Mouse (Mus musculus) intestine, postnatal 0 days (tissue): ENCODE measurements around the gene Hoxb13. TPM values are rescaled to one million over a fixed set of nuclear protein-coding genes. Genes with fewer than 3 reads are reported as not detected.

ENCODE experiments used
- ATAC-seq: fragments of 200-750 bp; cut with Nextera tagmentation; 2 replicates; pipeline ENCODE4 v1.8.0; 2017; ENCODE audit warnings: mild to moderate bottlenecking, moderate TSS enrichment, moderate library complexity
- H3K27ac ChIP-seq: fragments of 300-500 bp; sonication (generic); 2 replicates; pipeline ENCODE4 v1.5.1; 2014; ENCODE audit warnings: mild to moderate bottlenecking, low read depth, low read length, moderate library complexity
- H3K27me3 ChIP-seq: fragments of 300-500 bp; sonication (generic); replicated peaks from 2 replicates; pipeline ENCODE4 v1.6.1; 2014; ENCODE audit warnings: low read length, mixed read lengths; ENCODE audit not compliant: control insufficient read depth, insufficient read depth
- H3K36me3 ChIP-seq: fragments of 300-500 bp; sonication (generic); 2 replicates; pipeline ENCODE4 v1.6.1; 2014; ENCODE audit warnings: mild to moderate bottlenecking, moderate library complexity; ENCODE audit not compliant: control insufficient read depth, insufficient read depth
- H3K4me1 ChIP-seq: fragments of 300-500 bp; sonication (generic); replicated peaks from 2 replicates; pipeline ENCODE4 v1.6.1; 2014; ENCODE audit warnings: antibody characterized with exemption, low read length, mixed read lengths; ENCODE audit not compliant: control insufficient read depth, insufficient read depth
- H3K4me2 ChIP-seq: fragments of 300-500 bp; sonication (generic); replicated peaks from 2 replicates; pipeline ENCODE4 v1.6.1; 2014; ENCODE audit warnings: low read depth, mild to moderate bottlenecking, moderate library complexity
- H3K4me3 ChIP-seq: fragments of 300-500 bp; sonication (generic); 2 replicates; pipeline ENCODE4 v1.5.1; 2014; ENCODE audit warnings: low read depth, low read length
- H3K9ac ChIP-seq: fragments of 300-500 bp; sonication (generic); 2 replicates; pipeline ENCODE4 v1.6.1; 2014; ENCODE audit warnings: mild to moderate bottlenecking, low read depth, low read length
- H3K9me3 ChIP-seq: fragments of 300-500 bp; sonication (generic); 2 replicates; pipeline ENCODE4 v1.6.1; 2016; ENCODE audit warnings: mixed run types; ENCODE audit not compliant: control insufficient read depth
- CTCF ChIP-seq: sonication (generic); IDR thresholded peaks from 2 replicates; pipeline ENCODE4 v1.5.1; 2016; ENCODE audit warnings: low read depth, mild to moderate bottlenecking, control low read depth, antibody characterized with exemption, moderate library complexity
- WGBS: fragments of 180-500 bp; shearing (Covaris S2); extraction: QIAGEN DNeasy Blood & Tissue Kit; methylation state at CpG from one replicate; pipeline ENCODE4 v1.1.7; 2014; 5-methylcytosine and 5-hydroxymethylcytosine counted together
- polyA plus RNA-seq: library from polyadenylated mRNA; unstranded; fragments of >200 nt; fragmentation: Nextera tagmentation; extraction: Ambion mirVana; gene quantifications from 2 replicates; pipeline ENCODE4 v1.2.1, GENCODE M21; 2015

Hoxb13 gene
- polyA plus RNA-seq, 1 experiment from 2014 or later, result not detected

DNA sequence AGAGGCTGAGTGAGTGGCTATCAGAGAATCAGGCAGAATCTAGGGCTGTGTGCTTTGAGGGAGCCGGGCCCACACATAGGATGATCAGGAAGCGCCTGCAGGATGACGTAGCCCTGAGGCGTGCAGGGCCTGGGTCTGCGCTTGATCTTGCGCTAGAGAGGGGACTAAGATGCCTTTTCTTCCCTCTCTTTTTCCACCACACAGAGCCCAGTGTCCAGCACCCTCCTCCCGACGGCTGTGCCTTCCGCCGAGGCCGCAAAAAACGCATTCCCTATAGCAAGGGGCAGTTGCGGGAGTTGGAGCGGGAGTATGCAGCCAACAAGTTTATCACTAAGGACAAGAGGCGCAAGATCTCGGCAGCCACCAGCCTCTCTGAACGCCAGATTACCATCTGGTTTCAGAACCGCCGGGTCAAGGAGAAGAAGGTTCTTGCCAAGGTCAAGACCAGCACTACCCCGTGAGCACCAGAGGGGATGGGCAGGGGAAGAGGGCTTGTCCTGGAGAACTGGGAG, 1.7 kb downstream of the Hoxb13 start:
- H3K9me3 ChIP-seq, result no peaks in the 10 kb centered on the region
- no peak overlapping the region for H3K27ac ChIP-seq
- H3K4me1 ChIP-seq, result no peaks in the 10 kb centered on the region
- ATAC-seq, result no peak
- no peaks in the 10 kb centered on the region for H3K36me3 ChIP-seq
- TF ChIP-seq CTCF, result no peak
- H3K27me3 ChIP-seq, result peaks cover 99% of the 10 kb centered on the region
- no peak overlapping the region for H3K4me2 ChIP-seq
- 1% methylated on average over 20 of the region's 20 CpGs for WGBS
- H3K9ac ChIP-seq, result no peak overlapping the region
- no peak overlapping the region for H3K4me3 ChIP-seq

DNA sequence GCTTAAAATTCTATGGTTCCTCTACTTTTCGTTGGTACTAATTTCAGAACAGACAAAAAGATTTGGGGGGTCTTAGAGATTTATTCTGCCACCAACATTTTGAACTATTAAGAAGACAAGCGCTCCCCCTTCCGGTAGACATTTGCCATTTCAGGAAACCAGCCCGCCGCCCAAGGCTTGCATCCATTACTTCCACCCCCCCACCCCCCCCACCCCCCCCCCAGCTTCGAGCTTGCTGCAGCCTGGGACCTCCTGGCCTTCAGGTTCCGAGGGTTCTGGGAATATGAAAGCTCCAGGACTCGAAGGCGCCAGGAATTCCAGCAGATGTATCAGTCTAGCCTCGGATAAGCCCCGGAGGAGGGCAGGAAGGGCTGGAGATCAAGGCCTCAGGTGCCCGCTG, 4.5 kb downstream of the Hoxb13 start:
- no peak overlapping the region for H3K4me3 ChIP-seq
- H3K9ac ChIP-seq, result no peak overlapping the region
- H3K4me1 ChIP-seq, result no peaks in the 10 kb centered on the region
- H3K4me2 ChIP-seq, result no peak overlapping the region
- H3K27me3 ChIP-seq, result peaks cover 100% of the 10 kb centered on the region
- H3K36me3 ChIP-seq, result no peaks in the 10 kb centered on the region
- no peak for ATAC-seq
- no peaks in the 10 kb centered on the region for H3K9me3 ChIP-seq
- under 1% methylated on average over 11 of the region's 12 CpGs for WGBS
- H3K27ac ChIP-seq, result no peak overlapping the region
- TF ChIP-seq CTCF, result peak; percentile 58

DNA sequence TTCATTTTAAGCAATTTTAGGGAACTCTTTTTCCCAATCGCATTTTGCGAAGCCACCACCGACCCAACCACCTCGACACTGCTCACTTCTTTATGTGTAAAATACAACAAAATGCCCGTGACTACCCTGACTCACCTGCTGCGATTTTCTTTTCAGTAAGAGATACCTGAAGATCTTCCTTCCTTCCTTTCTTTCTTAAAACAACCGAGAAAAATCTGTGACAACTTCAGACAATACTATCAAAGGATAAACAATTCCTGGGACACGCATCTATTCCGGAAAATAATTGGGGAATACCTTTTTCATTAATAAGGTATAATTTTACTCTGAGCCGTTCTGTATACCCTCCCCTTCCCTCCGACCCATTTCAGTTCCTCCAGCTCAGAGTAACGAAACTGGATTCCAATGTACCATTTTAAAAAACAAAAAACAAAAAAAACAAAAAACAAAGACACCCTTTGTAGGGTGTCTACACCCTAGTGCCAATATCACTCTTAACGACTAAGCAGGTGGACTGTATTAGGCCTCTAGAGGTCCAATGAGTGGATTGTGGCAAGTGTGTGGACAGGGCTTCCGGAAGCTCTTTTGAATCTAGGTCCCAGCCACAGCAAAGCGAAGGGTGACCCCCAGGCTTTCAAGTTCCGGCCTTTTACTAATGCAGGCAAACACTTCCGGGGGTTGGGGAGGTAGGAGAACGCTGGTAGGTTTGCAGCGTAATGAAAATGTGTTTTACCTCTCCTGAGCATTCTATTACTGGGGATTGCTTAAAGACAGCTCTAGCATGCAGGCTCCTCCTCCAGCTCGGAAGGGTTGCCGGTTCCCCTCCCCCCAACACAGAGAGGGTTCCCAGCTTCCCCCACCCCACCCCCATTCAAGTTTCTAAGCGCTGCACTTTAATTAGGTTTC, 5.3 kb downstream of the Hoxb13 start:
- no peak for ATAC-seq
- Histone ChIP-seq H3K4me3 (no peak overlapping the region), H3K36me3 (no peaks in the 10 kb centered on the region), H3K4me1 (no peaks in the 10 kb centered on the region), H3K27ac (no peak overlapping the region), H3K9ac (no peak overlapping the region), H3K27me3 (peaks cover 100% of the 10 kb centered on the region), H3K9me3 (no peaks in the 10 kb centered on the region), H3K4me2 (0 out of 2 replicates have a peak overlapping the region, but pooled peaks have one; percentile 9)
- no peak for TF ChIP-seq CTCF
- WGBS, result 4% methylated on average over 22 of the region's 22 CpGs

DNA sequence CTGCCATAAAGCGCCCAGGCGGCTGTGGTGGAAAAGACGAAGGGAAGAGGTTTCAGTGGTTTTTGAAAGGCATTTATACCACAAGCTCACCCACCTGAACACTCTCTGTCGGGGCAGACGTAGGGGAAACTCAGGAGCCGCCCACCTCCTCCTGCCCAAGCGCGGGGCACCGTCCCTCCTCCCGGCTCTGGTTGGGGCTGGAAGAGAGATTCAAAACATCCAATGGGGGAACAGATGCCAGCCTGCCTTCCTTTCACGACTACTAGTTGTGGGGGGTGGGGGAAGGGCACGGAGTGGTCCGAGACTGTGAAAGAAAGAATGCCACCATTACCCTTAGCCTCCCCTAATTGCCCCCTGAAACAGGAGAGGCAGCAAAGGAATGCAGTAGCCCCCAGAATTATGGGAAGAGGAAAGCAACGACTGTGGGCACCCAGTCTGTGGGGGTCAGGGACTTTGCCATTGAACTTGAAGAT, 6.1 kb downstream of the Hoxb13 start:
- Histone ChIP-seq H3K27me3 (peaks cover 100% of the 10 kb centered on the region), H3K9me3 (no peaks in the 10 kb centered on the region), H3K9ac (no peak overlapping the region), H3K36me3 (no peaks in the 10 kb centered on the region), H3K27ac (no peak overlapping the region), H3K4me1 (no peaks in the 10 kb centered on the region), H3K4me3 (no peak overlapping the region), H3K4me2 (0 out of 2 replicates have a peak overlapping the region, but pooled peaks have one; percentile 9)
- no peak for TF ChIP-seq CTCF
- under 1% methylated on average over 14 of the region's 14 CpGs for WGBS
- ATAC-seq, result no peak

DNA sequence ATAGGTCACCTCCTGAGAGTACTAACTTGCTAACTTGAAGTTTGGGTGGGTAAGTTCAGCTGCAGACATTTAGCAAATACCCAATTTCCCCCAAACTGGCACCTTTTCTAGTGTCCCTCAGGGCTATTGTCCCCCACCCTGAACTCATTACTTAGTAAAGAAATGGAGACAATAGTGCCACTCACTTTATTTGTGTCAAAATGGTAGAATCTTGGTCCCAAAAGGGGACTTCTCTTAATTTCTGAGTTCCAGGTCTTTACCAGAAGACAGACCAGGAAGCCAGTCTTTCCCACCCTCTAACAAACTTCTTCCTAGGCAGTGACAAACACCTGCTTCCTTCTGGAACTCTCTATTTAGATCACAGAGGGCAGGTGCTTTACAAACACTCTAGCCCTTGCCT, 7.6 kb downstream of the Hoxb13 start:
- Histone ChIP-seq H3K9ac (no peak overlapping the region), H3K27ac (no peak overlapping the region), H3K9me3 (no peaks in the 10 kb centered on the region), H3K4me1 (no peaks in the 10 kb centered on the region), H3K27me3 (peaks cover 100% of the 10 kb centered on the region), H3K4me2 (no peak overlapping the region), H3K36me3 (no peaks in the 10 kb centered on the region), H3K4me3 (no peak overlapping the region)
- ATAC-seq, result no peak
- no peak for TF ChIP-seq CTCF

DNA sequence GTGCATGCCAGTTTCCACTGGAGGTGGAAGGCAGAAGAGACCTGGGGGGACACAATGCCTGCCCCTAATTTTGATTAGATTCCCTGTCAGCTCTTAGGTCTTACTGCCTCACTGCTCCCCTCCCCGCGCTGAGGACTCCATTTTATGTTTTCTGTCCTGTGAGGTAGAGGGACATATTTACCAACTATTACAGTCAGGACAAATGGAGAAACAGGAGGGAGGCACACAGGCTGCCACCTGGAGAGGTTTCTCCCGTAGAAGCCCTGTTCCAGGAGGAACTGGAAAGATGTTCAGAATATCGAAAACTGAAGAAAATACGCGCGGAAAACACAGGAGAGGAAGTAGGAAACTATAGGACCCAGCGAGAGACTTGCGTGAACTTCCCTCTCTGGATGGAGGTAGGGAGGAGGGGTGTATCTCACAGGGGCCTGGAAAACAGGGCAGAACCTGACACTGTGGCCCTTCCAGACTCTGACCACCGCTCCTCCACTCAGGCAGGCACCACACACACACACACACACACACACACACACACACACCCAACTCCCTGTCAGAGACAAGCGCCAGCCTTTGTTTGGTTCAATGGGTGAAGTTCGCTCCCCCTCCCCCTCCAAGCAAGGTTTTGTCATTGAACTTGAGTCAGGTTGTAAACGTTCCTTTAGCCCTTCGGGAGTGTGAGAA, 8.4 kb downstream of the Hoxb13 start:
- H3K36me3 ChIP-seq, result no peaks in the 10 kb centered on the region
- TF ChIP-seq CTCF, result no peak
- peaks cover 100% of the 10 kb centered on the region for H3K27me3 ChIP-seq
- no peak overlapping the region for H3K4me2 ChIP-seq
- no peak overlapping the region for H3K9ac ChIP-seq
- H3K4me3 ChIP-seq, result no peak overlapping the region
- WGBS, result 2% methylated on average over 14 of the region's 14 CpGs
- H3K9me3 ChIP-seq, result no peaks in the 10 kb centered on the region
- no peak overlapping the region for H3K27ac ChIP-seq
- H3K4me1 ChIP-seq, result no peaks in the 10 kb centered on the region
- ATAC-seq, result peak; percentile 31; the same call in 1 of the 2 replicates
